Mouse (Mus musculus) midbrain, embryonic 12.5 days (tissue): ENCODE measurements around the gene Gm45234. TPM values are rescaled to one million over a fixed set of nuclear protein-coding genes. Genes with fewer than 3 reads are reported as not detected.

Experiments used
- ATAC-seq: fragments of 200-750 bp; cut with Nextera tagmentation; 2 replicates; pipeline ENCODE4 v1.8.0; 2017; ENCODE audit warnings: low read depth, moderate TSS enrichment, moderate library complexity; ENCODE audit not compliant: low FRiP score
- H3K27ac ChIP-seq: fragments of 300-500 bp; sonication (generic); replicated peaks from 2 replicates; pipeline ENCODE4 v1.5.1; 2016; ENCODE audit warnings: mild to moderate bottlenecking
- H3K27me3 ChIP-seq: fragments of 300-500 bp; sonication (generic); 2 replicates; pipeline ENCODE4 v1.6.1; 2016; ENCODE audit warnings: mild to moderate bottlenecking
- H3K36me3 ChIP-seq: fragments of 300-500 bp; sonication (generic); 2 replicates; pipeline ENCODE4 v1.6.1; 2016
- H3K4me1 ChIP-seq: fragments of 300-500 bp; sonication (generic); 2 replicates; pipeline ENCODE4 v1.6.1; 2016
- H3K4me2 ChIP-seq: fragments of 300-500 bp; sonication (generic); replicated peaks from 2 replicates; pipeline ENCODE4 v1.6.1; 2016; ENCODE audit warnings: mild to moderate bottlenecking, moderate library complexity
- H3K4me3 ChIP-seq: fragments of 300-500 bp; sonication (generic); 2 replicates; pipeline ENCODE4 v1.5.1; 2016; ENCODE audit warnings: mild to moderate bottlenecking
- H3K9ac ChIP-seq: fragments of 300-500 bp; sonication (generic); replicated peaks from 2 replicates; pipeline ENCODE4 v1.6.1; 2016; ENCODE audit warnings: mild to moderate bottlenecking, moderate library complexity
- H3K9me3 ChIP-seq: fragments of 300-500 bp; sonication (generic); 2 replicates; pipeline ENCODE4 v1.6.1; 2016; ENCODE audit warnings: mild to moderate bottlenecking
- WGBS: fragments of 180-500 bp; shearing (Covaris S2); methylation state at CpG from one replicate; pipeline ENCODE4 v1.1.7; 2016; 5-methylcytosine and 5-hydroxymethylcytosine counted together
- polyA plus RNA-seq: library from polyadenylated mRNA; unstranded; fragments of >200 nt; fragmentation: Nextera tagmentation; extraction: Ambion mirVana; gene quantifications from 2 replicates; pipeline ENCODE4 v1.2.1, GENCODE M21; 2016

Gm45234 gene
- polyA plus RNA-seq, 1 experiment from 2014 or later, result not detected

GRCm38 (mm10) chr6:124734417-124734816 lies 21.4 kb downstream of the Gm45234 start:
- WGBS, result 89% methylated on average over 3 of the region's 3 CpGs

GRCm38 (mm10) chr6:124732476-124733370 lies 23.1 kb downstream of the Gm45234 start:
- Histone ChIP-seq H3K4me1 (no peaks in the 10 kb centered on the region), H3K36me3 (no peaks in the 10 kb centered on the region), H3K27me3 (0 out of 2 replicates have a peak, but pooled peaks cover 3% of the 10 kb centered on the region), H3K4me3 (no peak overlapping the region), H3K9me3 (no peaks in the 10 kb centered on the region), H3K9ac (no peak overlapping the region), H3K4me2 (no peak overlapping the region), H3K27ac (no peak overlapping the region)
- no peak for ATAC-seq
- 58% methylated on average over 19 of the region's 19 CpGs for WGBS

More at GRCm38 (mm10) chr6:124734417-124734816, 21.4 kb downstream of the Gm45234 start:
- Histone ChIP-seq H3K36me3 (no peaks in the 10 kb centered on the region), H3K9me3 (no peaks in the 10 kb centered on the region), H3K4me2 (no peak overlapping the region), H3K4me3 (no peak overlapping the region), H3K27me3 (0 out of 2 replicates have a peak, but pooled peaks cover 3% of the 10 kb centered on the region), H3K4me1 (peaks cover 13% of the 10 kb centered on the region), H3K27ac (no peak overlapping the region), H3K9ac (no peak overlapping the region)
- no peak for ATAC-seq

- no peak overlapping the region for H3K4me2 ChIP-seq
- H3K27me3 ChIP-seq, result 0 out of 2 replicates have a peak, but pooled peaks cover 3% of the 10 kb centered on the region
- no peak for ATAC-seq
- no peak overlapping the region for H3K27ac ChIP-seq
- H3K4me1 ChIP-seq, result no peaks in the 10 kb centered on the region
- H3K36me3 ChIP-seq, result no peaks in the 10 kb centered on the region
- no peaks in the 10 kb centered on the region for H3K9me3 ChIP-seq
- H3K4me3 ChIP-seq, result no peak overlapping the region
- WGBS, result 86% methylated on average over 7 of the region's 7 CpGs
- no peak overlapping the region for H3K9ac ChIP-seq
These were observed 24.8 kb downstream of the Gm45234 start for GRCm38 (mm10) chr6:124731038-124731437.

GRCm38 (mm10) chr6:124729850-124730705 lies 25.7 kb downstream of the Gm45234 start:
- WGBS, result 90% methylated on average over 7 of the region's 8 CpGs
- no peaks in the 10 kb centered on the region for H3K36me3 ChIP-seq
- 0 out of 2 replicates have a peak, but pooled peaks cover 3% of the 10 kb centered on the region for H3K27me3 ChIP-seq
- H3K9ac ChIP-seq, result no peak overlapping the region
- no peak overlapping the region for H3K4me3 ChIP-seq
- no peak overlapping the region for H3K27ac ChIP-seq
- no peaks in the 10 kb centered on the region for H3K4me1 ChIP-seq
- no peaks in the 10 kb centered on the region for H3K9me3 ChIP-seq
- no peak overlapping the region for H3K4me2 ChIP-seq
- ATAC-seq, result no peak

- WGBS, result 90% methylated on average over 10 of the region's 10 CpGs
These were observed 27.2 kb downstream of the Gm45234 start for GRCm38 (mm10) chr6:124728621-124729020.

GRCm38 (mm10) chr6:124724472-124724871 lies 31.3 kb downstream of the Gm45234 start:
- Histone ChIP-seq H3K9ac (no peak overlapping the region), H3K27ac (no peak overlapping the region), H3K4me1 (no peaks in the 10 kb centered on the region), H3K36me3 (no peaks in the 10 kb centered on the region), H3K9me3 (no peaks in the 10 kb centered on the region), H3K27me3 (no peaks in the 10 kb centered on the region), H3K4me3 (no peak overlapping the region), H3K4me2 (no peak overlapping the region)
- WGBS, result 89% methylated on average over 10 of the region's 10 CpGs
- no peak for ATAC-seq

More at GRCm38 (mm10) chr6:124728621-124729020, 27.2 kb downstream of the Gm45234 start:
- Histone ChIP-seq H3K4me2 (no peak overlapping the region), H3K36me3 (no peaks in the 10 kb centered on the region), H3K27me3 (0 out of 2 replicates have a peak, but pooled peaks cover 3% of the 10 kb centered on the region), H3K27ac (no peak overlapping the region), H3K9me3 (no peaks in the 10 kb centered on the region), H3K4me3 (no peak overlapping the region), H3K4me1 (no peaks in the 10 kb centered on the region), H3K9ac (no peak overlapping the region)
- ATAC-seq, result no peak

- Histone ChIP-seq H3K4me3 (no peak overlapping the region), H3K4me1 (no peaks in the 10 kb centered on the region), H3K27me3 (no peaks in the 10 kb centered on the region), H3K27ac (no peak overlapping the region), H3K9ac (no peak overlapping the region), H3K4me2 (no peak overlapping the region), H3K9me3 (no peaks in the 10 kb centered on the region), H3K36me3 (no peaks in the 10 kb centered on the region)
- no peak for ATAC-seq
- WGBS, result 80% methylated on average over 8 of the region's 8 CpGs
These were observed 32.3 kb downstream of the Gm45234 start for GRCm38 (mm10) chr6:124723541-124723940.

GRCm38 (mm10) chr6:124722876-124723473 lies 32.8 kb downstream of the Gm45234 start:
- no peak overlapping the region for H3K4me3 ChIP-seq
- 0 out of 2 replicates have a peak, but pooled peaks cover 1% of the 10 kb centered on the region for H3K36me3 ChIP-seq
- H3K9ac ChIP-seq, result no peak overlapping the region
- 76% methylated on average over 6 of the region's 6 CpGs for WGBS
- no peak overlapping the region for H3K27ac ChIP-seq
- no peaks in the 10 kb centered on the region for H3K9me3 ChIP-seq
- ATAC-seq, result no peak
- H3K27me3 ChIP-seq, result no peaks in the 10 kb centered on the region
- no peak overlapping the region for H3K4me2 ChIP-seq
- H3K4me1 ChIP-seq, result no peaks in the 10 kb centered on the region

- Histone ChIP-seq H3K9ac (no peak overlapping the region), H3K9me3 (no peaks in the 10 kb centered on the region), H3K27ac (no peak overlapping the region), H3K4me3 (no peak overlapping the region), H3K4me1 (no peaks in the 10 kb centered on the region), H3K4me2 (no peak overlapping the region), H3K36me3 (peaks cover 21% of the 10 kb centered on the region), H3K27me3 (no peaks in the 10 kb centered on the region)
- no peak for ATAC-seq
- WGBS, result 76% methylated on average over 11 of the region's 11 CpGs
These were observed 34.9 kb downstream of the Gm45234 start for GRCm38 (mm10) chr6:124720904-124721303.

- no peak overlapping the region for H3K4me2 ChIP-seq
- no peak overlapping the region for H3K27ac ChIP-seq
- H3K9ac ChIP-seq, result no peak overlapping the region
These were observed 36.4 kb downstream of the Gm45234 start for GRCm38 (mm10) chr6:124719354-124719978.

GRCm38 (mm10) chr6:124718703-124719102 lies 37.1 kb downstream of the Gm45234 start:
- 57% methylated on average over 16 of the region's 16 CpGs for WGBS
- peaks cover 42% of the 10 kb centered on the region for H3K36me3 ChIP-seq
- H3K4me2 ChIP-seq, result no peak overlapping the region
- H3K9me3 ChIP-seq, result no peaks in the 10 kb centered on the region
- ATAC-seq, result no peak
- no peak overlapping the region for H3K27ac ChIP-seq
- no peak overlapping the region for H3K9ac ChIP-seq
- H3K4me1 ChIP-seq, result peaks cover 5% of the 10 kb centered on the region
- no peaks in the 10 kb centered on the region for H3K27me3 ChIP-seq
- no peak overlapping the region for H3K4me3 ChIP-seq

More at GRCm38 (mm10) chr6:124719354-124719978, 36.4 kb downstream of the Gm45234 start:
- Histone ChIP-seq H3K36me3 (peaks cover 36% of the 10 kb centered on the region), H3K9me3 (no peaks in the 10 kb centered on the region), H3K27me3 (no peaks in the 10 kb centered on the region), H3K4me3 (no peak overlapping the region), H3K4me1 (no peaks in the 10 kb centered on the region)
- 73% methylated on average over 7 of the region's 7 CpGs for WGBS
- ATAC-seq, result no peak
